Mouse (Mus musculus) CH12F3 (cell line): ENCODE results near the gene Mfsd2a.

Source experiments
- in situ Hi-C: fragments of 300-500 bp; cut with MboI; formaldehyde crosslinking; loops from 2 replicates; pipeline ENCODE4 v1.14.3; 2020; ENCODE audit warnings: low sequenced_read_pairs

Gene Mfsd2a

GRCm38 (mm10) chr4:122979826-122980225, 18.8 kb upstream of the Mfsd2a start:
- in situ Hi-C loops, result no loop called here

DNA sequence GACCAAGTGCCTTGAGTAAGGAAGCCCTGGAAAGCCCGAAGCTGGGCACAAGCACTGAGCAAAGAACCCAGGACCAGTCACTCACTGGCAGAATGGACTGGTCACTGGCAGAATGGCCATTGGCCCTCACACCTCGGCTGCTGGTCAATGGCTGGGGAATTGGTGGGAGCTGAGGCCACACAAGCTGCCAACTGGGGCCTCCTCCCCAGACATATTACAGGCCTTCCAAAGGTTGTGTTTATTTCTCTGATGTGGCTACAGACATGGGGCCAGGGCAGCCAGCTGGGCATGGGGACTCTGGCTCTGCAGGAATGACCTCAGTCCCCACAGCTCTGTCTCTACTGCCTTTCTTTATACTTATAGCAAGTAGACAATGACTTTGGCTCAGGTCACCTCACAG, 17.9 kb upstream of the Mfsd2a start:
- in situ Hi-C loops, result no loop called here

GRCm38 (mm10) chr4:122976885-122977284, 15.9 kb upstream of the Mfsd2a start:
- in situ Hi-C loops, result no loop called here

DNA sequence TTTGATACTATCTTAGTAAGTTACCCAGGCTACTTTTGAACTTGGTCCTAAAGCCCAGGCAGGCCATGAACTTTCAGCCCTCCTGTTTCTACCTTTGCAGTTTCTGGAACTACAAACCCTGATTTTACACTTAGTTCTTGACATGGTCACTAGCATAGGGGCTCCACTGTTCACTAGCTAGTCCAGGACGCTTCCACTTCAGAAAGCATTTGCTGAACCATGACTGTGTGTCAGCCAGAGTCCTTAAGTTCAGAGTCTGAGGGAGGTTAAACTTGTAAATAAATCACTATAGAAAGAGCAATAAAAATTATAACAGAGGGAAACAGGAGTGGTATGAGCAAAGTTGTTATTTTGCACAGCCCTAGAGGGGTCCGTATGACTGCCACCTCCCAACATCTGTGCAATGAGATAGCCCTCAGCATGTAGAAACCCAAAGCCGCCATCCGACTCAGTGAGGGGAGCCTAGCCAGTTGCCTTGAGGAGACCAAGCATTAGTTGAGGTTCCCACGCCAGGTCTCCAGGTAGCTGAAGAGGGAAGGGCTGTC, 14.1 kb upstream of the Mfsd2a start:
- in situ Hi-C loops, result no loop called here

DNA sequence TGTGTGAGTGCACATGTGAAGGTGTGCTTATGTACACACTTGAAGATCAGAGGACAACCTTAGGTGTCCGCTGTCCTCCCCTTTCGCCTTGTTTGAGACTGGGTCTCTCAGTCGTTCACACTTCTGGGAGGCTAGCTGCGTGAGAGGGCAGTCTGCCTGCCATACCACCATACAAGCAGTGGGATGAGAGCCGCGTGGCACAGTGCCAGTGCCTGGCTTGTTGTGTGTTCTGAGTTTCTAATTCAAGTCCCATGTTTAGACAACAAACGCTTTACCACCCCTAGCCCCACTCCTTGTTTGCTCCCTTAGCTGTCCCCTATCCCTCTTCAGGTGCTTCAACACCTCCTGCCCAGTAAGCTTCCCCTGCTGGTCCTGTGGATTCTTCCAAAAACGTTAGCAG, 11.1 kb upstream of the Mfsd2a start:
- in situ Hi-C loops, result no loop called here

DNA sequence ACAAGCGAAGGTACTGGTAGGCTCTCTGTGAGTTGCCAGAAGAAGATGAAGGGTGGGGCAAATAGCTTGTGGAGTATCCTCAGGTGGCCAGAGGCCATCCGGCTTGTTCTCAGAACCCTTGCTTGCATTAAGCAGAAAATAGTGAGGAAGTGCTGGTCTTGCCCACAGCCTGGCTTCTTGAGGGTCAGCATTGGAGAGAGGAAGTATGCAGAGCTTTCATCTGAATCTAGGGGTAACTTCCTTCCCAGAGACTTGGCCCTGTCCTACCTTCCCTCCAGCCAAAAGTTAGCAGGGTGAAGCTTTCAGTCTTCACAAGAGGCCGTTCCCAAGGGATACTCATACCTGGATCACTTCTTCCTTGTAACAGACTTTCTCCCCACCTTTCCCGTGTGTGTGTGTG, 10.7 kb upstream of the Mfsd2a start:
- in situ Hi-C loops, result no loop called here

- in situ Hi-C loops, result no loop called here
Observed at GRCm38 (mm10) chr4:122971191-122971590, 10.2 kb upstream of the Mfsd2a start.

DNA sequence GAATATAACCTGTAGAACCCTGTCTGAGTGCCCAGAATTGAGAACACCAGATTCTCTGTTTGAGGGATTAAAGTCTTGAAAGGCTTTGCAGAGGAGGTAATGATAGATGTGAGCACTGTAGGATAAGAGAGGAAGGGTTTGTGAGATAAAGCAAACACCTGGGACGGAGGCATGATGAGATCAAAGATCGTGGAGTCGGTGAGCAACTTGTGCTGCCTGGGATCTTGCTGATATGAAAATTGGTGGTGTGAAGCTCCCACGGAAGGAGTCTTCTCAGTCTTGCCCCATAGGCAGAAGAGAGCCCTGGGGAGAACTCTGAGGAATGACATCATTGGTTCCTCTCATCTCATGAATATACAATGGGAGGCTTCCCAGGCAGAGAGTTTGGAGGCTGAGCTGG, 7.1 kb upstream of the Mfsd2a start:
- in situ Hi-C loops, result no loop called here

- in situ Hi-C loops, result no loop called here
Observed at GRCm38 (mm10) chr4:122962751-122963150, 1.8 kb upstream of the Mfsd2a start.

DNA sequence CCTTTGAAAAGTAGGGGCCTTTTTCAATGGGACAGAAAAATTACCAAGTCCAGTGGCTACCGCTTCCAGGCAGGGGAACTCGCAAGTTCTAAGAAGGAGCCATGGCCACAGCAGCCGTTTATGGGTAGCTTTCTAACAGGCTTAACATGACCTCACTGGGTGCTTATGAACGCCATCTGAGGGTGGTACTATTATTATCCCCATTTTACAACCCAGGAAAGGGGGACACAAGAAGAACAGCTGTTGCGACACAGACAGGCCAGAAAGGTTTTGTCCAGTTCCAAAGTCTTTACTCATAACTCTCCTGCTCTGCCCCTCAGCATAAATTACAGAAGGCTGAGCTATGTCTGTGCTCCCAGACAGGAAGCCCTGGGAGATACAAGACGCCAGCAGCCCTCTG, 601 bp upstream of the Mfsd2a start:
- in situ Hi-C loops, result no loop called here

GRCm38 (mm10) chr4:122960321-122961099, 478 bp downstream of the Mfsd2a start:
- in situ Hi-C loops, result no loop called here

GRCm38 (mm10) chr4:122959816-122960215, 1.2 kb downstream of the Mfsd2a start:
- in situ Hi-C loops, result no loop called here

- in situ Hi-C loops, result no loop called here
Observed at GRCm38 (mm10) chr4:122958491-122959031, 2.4 kb downstream of the Mfsd2a start.

GRCm38 (mm10) chr4:122956301-122956700, 4.7 kb downstream of the Mfsd2a start:
- in situ Hi-C loops, result no loop called here

DNA sequence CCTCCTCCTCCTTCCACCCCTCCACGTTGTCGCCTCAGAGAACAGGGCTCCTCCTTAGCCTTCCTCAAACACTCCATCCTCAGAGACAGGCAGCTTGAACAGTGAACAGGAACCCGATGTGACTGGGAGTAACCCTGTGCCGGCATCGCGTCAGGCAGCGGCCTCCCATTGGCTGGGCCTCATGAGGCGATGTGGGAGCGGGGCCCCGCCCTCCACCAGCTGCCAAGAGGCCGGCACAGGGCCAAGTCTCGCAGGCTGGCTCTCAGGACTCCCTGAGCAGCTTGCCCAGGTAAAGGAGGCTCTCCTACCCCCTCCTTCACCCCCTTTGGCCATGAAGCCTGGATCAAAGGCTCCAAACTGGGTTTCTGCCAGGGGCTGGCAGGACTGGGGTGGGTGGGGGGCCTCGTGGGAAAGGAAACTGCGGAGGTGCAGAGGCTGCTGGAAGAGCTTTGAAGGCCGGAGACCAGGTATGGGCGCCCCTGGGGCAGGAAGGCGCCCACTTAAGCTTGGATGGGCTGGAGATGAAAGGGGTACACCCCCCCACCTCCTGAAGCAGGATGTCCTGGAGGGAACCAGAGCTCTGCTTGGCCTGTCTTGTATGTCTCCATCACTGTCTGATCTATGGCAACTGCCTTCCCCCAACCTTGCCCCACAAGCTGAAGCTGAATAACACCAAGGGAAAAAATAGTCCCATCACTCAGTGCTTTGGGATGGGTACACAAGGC, 5.4 kb downstream of the Mfsd2a start:
- in situ Hi-C loops, result no loop called here

DNA sequence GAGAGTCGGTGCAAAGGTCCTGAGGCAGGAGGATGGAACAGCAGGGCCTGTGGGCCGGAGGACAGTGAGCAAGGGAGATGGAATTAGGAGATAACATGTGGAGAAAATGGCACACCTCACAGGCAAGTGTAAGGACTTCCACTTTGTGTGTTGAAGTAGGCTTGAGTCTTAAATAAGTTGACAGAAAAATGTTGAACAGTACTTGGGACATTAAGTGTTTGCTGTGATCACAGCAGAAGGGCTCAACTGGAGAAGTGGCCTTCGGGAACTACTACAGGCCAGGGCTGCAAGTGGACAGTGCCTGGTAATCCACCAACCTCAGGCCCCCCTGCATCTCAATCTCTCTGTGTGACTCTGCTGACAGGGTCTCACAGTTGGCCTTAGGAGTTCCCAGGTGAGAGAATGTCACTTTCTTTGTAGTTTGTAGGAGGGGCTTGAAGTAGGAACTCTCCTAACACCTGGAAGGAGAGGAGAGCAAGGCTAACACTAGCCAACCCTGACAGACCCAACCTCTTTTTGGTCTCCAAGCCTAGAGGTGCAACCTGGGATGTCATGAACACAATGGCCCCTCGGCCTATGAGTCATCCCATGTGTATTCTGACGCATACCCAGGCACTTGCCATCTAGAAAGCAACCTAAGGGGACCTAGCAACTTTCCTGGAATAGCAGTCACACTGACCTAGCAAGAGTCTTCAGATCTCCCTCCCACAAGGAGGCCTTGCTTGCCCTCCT, 6.1 kb downstream of the Mfsd2a start:
- in situ Hi-C loops, result no loop called here

DNA sequence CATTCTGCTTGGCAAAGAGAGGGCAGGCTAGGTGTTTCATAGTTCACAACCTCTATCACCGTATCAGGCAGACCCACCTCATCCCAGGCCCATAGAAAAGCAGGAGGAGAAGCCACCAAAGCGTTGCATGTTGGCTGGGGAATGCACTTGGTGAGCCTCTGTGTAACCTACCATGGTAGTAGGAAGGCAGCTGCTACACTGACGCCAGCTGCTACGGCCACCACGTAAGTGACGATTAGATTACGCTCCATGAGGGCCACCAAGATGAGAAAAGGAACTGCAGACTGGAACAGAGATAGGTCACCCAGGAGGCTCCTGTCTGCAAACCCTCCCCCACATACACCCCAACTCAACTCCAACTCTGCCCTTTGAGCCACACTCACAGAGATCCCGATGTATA, 11.9 kb downstream of the Mfsd2a start:
- in situ Hi-C loops, result no loop called here

DNA sequence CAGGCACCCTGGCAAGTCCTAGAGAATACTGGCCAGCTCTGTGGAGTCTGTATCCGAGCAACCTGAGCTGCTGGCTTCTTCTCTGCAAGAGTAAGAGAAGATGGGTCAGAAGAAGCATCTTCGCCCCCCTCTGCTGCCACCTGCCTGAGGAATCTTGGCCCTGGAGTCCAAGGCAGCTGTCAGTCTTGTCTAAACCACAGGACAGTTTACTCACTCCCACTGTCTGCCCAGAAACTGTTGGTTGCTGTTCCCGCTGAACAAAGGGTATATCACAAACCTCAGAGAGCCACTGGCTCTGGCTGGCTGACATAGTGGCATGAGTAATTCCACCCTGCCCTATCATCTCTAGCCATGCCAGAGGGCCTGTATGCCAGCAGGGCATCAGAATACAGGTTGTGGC, 13.8 kb downstream of the Mfsd2a start:
- in situ Hi-C loops, result no loop called here

DNA sequence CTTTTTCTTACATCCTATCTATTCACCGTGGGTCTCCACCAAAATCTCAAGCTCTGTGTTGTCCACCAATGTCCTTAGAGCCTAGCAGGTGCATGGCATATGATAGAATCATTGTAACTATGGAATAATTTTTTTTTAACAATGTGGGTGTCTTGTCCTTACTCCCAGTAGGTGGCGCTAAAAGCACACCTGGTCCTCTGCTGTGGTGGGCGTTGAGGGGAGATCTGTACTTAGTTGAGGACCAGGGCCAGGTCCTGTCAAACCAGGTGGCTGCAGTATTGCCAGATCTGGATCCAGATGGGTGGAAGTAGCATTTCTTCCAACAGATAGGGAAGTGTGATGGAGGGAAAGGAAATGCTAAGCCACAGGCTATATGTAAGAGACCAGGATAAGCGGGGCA, 16.6 kb downstream of the Mfsd2a start:
- in situ Hi-C loops, result no loop called here

DNA sequence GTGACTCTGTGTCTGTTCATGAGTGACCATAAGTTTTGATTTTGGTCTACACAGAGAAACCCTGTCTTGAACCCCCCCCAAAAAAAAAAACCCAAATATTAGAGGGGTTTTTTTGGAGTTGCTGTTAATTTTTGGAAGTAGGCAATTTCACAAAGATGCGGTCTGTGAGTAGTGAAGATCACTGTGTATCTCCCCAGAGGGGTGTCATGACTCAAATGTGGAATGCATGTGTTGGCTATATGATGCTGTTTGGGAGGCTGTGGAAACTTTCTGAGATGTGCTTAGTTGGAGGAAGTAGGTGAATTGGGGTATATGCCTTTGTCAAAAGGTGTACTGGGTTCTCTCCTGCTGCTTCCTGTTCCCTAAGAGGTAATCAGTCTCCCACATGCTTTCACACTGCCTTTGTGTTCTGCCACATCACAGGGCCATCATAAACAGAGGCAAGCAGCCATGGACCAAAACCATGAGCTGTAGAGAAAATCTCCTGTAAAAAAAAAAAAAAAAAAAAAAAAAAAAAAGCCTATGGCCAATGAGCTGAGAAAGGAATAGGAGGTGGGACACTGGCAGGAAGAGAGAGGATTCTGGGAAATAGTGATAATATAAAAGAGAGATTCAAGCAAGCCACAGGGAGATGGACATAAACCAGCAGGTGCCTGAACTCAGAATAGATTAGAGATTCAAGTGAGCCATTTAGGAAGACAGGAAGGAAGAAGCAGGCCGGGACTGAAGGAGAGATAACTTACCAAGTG, 21.8 kb downstream of the Mfsd2a start:
- in situ Hi-C loops, result no loop called here

DNA sequence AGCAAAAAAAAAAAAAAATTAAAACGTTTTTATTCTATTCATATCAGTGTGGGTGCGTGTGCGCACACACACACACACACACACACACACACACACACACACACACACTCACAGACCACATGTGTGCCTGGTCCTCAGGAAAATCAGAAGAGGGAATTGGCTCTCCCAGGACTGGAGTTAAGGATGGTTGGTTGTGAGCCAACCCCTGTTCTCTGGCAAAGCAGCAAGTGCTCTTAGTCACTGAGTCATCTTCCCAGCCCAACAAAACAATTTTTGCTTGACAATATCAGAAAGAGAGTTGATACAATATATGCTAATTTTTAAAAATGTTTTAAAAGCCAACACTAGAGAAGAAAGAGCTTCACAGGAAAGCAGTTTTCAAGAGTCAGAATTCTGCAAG, 23.5 kb downstream of the Mfsd2a start:
- in situ Hi-C loops, result no loop called here
